Mouse (Mus musculus): ENCODE results near the gene Anxa7. TPM values are rescaled to one million over a fixed set of nuclear protein-coding genes. Genes with fewer than 3 reads are reported as not detected.

Anxa7 gene
- 49.4 TPM for polyA plus RNA-seq (2017; shearing (Covaris generic))

DNA sequence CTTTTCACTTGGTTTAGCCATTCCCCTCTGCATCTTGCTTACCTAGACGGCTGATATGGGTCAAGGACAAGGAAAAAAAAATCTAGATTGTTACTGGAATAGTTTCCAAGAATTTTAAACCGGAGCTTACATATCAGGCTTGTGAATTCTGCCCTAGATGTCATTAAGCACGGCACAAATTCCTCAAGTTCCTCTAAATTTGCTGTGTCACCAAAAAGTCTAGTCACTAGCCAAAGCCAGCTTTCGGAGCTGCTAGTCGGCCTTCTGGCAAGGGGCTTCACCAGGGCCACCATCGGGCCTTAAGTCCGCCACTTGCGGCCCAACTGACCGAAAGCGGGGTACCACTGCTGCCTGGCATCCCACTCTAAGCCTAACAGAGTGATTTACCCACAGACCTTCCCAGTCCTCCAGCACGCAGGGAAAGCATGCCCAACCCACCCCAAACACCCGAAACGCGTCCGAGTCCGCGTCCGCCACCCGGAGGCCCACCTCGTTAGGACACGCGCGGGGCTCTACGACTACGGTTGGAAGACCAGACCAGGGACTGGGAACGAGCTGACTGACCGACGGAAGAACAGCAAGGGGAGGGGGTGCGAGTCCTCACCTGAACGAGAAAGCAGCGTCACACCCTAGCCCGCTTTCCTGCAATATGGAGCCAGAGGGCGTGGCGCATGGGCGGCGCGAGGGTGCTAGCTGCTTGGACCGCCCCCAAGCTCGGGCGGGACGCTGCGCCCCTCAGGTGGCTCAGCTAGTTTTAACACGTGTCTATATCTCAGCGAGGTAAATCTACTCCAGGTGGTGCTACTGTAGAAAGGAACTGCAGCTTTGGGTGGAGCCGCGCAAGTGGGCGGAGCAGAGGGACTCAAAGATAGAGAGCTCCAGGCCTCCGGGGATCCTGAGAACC is at the start of gene Anxa7:
Anxa7 (minus strand) TSS at position 843 of the 904 bp plus-strand sequence.

GRCm38 (mm10) chr14:20496603-20497002 is 16.7 kb upstream of the Anxa7 start, which contains the start of gene Mss51:
Gene Mss51 (minus strand): TSS chr14:20496901.

GRCm38 (mm10) chr14:20451765-20452331 is 28.1 kb downstream of the Anxa7 start, which contains the start of gene Cfap70:
Gene Cfap70 (minus strand): TSS chr14:20452226.

Other genes with a start within 250 kb of the Anxa7 start
- not detected for gene Kcnk16, start 210.9 kb downstream of the Anxa7 start, polyA plus RNA-seq (2017; shearing (Covaris generic))
- 12.5 TPM for gene Nudt13, start 185.4 kb downstream of the Anxa7 start, polyA plus RNA-seq (2017; shearing (Covaris generic))
- 31.6 TPM for gene Ecd, start 132.0 kb downstream of the Anxa7 start, polyA plus RNA-seq (2017; shearing (Covaris generic))
- 41.4 TPM for gene Fam149b, start 132.0 kb downstream of the Anxa7 start, polyA plus RNA-seq (2017; shearing (Covaris generic))
- gene Dnajc9, start 91.2 kb downstream of the Anxa7 start, polyA plus RNA-seq (2017; shearing (Covaris generic)), result 91.7 TPM
- gene Mrps16, start 86.5 kb downstream of the Anxa7 start, polyA plus RNA-seq (2017; shearing (Covaris generic)), result 34.9 TPM
- gene Cfap70, start 27.9 kb downstream of the Anxa7 start, polyA plus RNA-seq (2017; shearing (Covaris generic)), result not detected
- 1.0 TPM for gene Mss51, start 16.8 kb upstream of the Anxa7 start, polyA plus RNA-seq (2017; shearing (Covaris generic))
- gene Ppp3cb, start 66.4 kb upstream of the Anxa7 start, polyA plus RNA-seq (2017; shearing (Covaris generic)), result 28.4 TPM
- 3.7 TPM for gene Usp54, start 160.9 kb upstream of the Anxa7 start, polyA plus RNA-seq (2017; shearing (Covaris generic))
- gene Myoz1, start 176.4 kb upstream of the Anxa7 start, polyA plus RNA-seq (2017; shearing (Covaris generic)), result not detected
- not detected for gene Synpo2l, start 188.2 kb upstream of the Anxa7 start, polyA plus RNA-seq (2017; shearing (Covaris generic))
- gene Sec24c, start 194.2 kb upstream of the Anxa7 start, polyA plus RNA-seq (2017; shearing (Covaris generic)), result 227 TPM
- 7.8 TPM for gene Fut11, start 214.8 kb upstream of the Anxa7 start, polyA plus RNA-seq (2017; shearing (Covaris generic))
- 76.9 TPM for gene Chchd1, start 222.9 kb upstream of the Anxa7 start, polyA plus RNA-seq (2017; shearing (Covaris generic))
- gene Zswim8, start 227.4 kb upstream of the Anxa7 start, polyA plus RNA-seq (2017; shearing (Covaris generic)), result 48.0 TPM